Mouse (Mus musculus): ENCODE measurements around the gene AW549877. TPM values are rescaled to one million over a fixed set of nuclear protein-coding genes. Genes with fewer than 3 reads are reported as not detected.

AW549877 gene
- polyA plus RNA-seq, 1 experiment from 2014 or later: 37.0 TPM

- no peak overlapping the region for H3K4me3 ChIP-seq (replicated peaks)
- H3K9ac ChIP-seq: no peak overlapping the region
- no peak overlapping the region for H3K27ac ChIP-seq
- H3K4me1 ChIP-seq: peaks cover 22% of the 10 kb centered on the region
- no peaks in the 10 kb centered on the region for H3K9me3 ChIP-seq (replicated peaks)
- H3K27me3 ChIP-seq: no peaks in the 10 kb centered on the region
- 69% methylated on average over 13 of the region's 13 CpGs for WGBS
- H3K4me2 ChIP-seq: no peak overlapping the region
- no peaks in the 10 kb centered on the region for H3K36me3 ChIP-seq
- ATAC-seq (replicated peaks; ENCODE audit: low FRiP score): no peak
Measured at GRCm38 (mm10) chr15:4024726-4025507, 29.4 kb upstream of the AW549877 start.

- no peak overlapping the region for H3K4me3 ChIP-seq (replicated peaks)
- no peak for ATAC-seq (replicated peaks; ENCODE audit: low FRiP score)
- H3K4me2 ChIP-seq: no peak overlapping the region
- H3K9ac ChIP-seq: no peak overlapping the region
- H3K9me3 ChIP-seq (replicated peaks): no peaks in the 10 kb centered on the region
- H3K27me3 ChIP-seq: no peaks in the 10 kb centered on the region
- no peaks in the 10 kb centered on the region for H3K36me3 ChIP-seq
- 91% methylated on average over 2 of the region's 2 CpGs for WGBS
- no peak overlapping the region for H3K27ac ChIP-seq
- peaks cover 18% of the 10 kb centered on the region for H3K4me1 ChIP-seq
Measured at GRCm38 (mm10) chr15:4023747-4024146, 28.2 kb upstream of the AW549877 start.

GRCm38 (mm10) chr15:4020711-4021110 is 25.2 kb upstream of the AW549877 start:
- no peaks in the 10 kb centered on the region for H3K27me3 ChIP-seq
- H3K9ac ChIP-seq: no peak overlapping the region
- 51% methylated on average over 4 of the region's 4 CpGs for WGBS
- no peaks in the 10 kb centered on the region for H3K36me3 ChIP-seq
- H3K4me1 ChIP-seq: peaks cover 4% of the 10 kb centered on the region
- H3K4me3 ChIP-seq (replicated peaks): no peak overlapping the region
- no peaks in the 10 kb centered on the region for H3K9me3 ChIP-seq (replicated peaks)
- no peak overlapping the region for H3K27ac ChIP-seq
- no peak for ATAC-seq (replicated peaks; ENCODE audit: low FRiP score)
- H3K4me2 ChIP-seq: no peak overlapping the region

GRCm38 (mm10) chr15:4013873-4014272 is 18.3 kb upstream of the AW549877 start:
- no peak for ATAC-seq (replicated peaks; ENCODE audit: low FRiP score)
- no peak overlapping the region for H3K4me3 ChIP-seq (replicated peaks)
- no peaks in the 10 kb centered on the region for H3K36me3 ChIP-seq
- no peak overlapping the region for H3K27ac ChIP-seq
- no peaks in the 10 kb centered on the region for H3K4me1 ChIP-seq
- H3K9ac ChIP-seq: no peak overlapping the region
- H3K27me3 ChIP-seq: no peaks in the 10 kb centered on the region
- no peaks in the 10 kb centered on the region for H3K9me3 ChIP-seq (replicated peaks)
- WGBS: 79% methylated on average over 2 of the region's 2 CpGs
- H3K4me2 ChIP-seq: no peak overlapping the region

- Histone ChIP-seq H3K9me3 (replicated peaks) (peaks cover 8% of the 10 kb centered on the region; the same call in 1 of the 2 replicates), H3K36me3 (no peaks in the 10 kb centered on the region), H3K9ac (no peak overlapping the region), H3K4me1 (no peaks in the 10 kb centered on the region), H3K4me2 (no peak overlapping the region), H3K27ac (no peak overlapping the region), H3K27me3 (no peaks in the 10 kb centered on the region), H3K4me3 (replicated peaks) (no peak overlapping the region)
- no peak for ATAC-seq (replicated peaks; ENCODE audit: low FRiP score)
- 88% methylated on average over 2 of the region's 2 CpGs for WGBS
Measured at GRCm38 (mm10) chr15:4000536-4000935, 5.0 kb upstream of the AW549877 start.

- Histone ChIP-seq H3K9ac (no peak overlapping the region), H3K36me3 (no peaks in the 10 kb centered on the region), H3K9me3 (replicated peaks) (no peaks in the 10 kb centered on the region), H3K4me3 (replicated peaks) (no peak overlapping the region), H3K4me1 (peaks cover 4% of the 10 kb centered on the region), H3K27me3 (no peaks in the 10 kb centered on the region), H3K27ac (no peak overlapping the region), H3K4me2 (no peak overlapping the region)
- 70% methylated on average over 2 of the region's 2 CpGs for WGBS
- no peak for ATAC-seq (replicated peaks; ENCODE audit: low FRiP score)
Measured at GRCm38 (mm10) chr15:3999144-3999543, 3.6 kb upstream of the AW549877 start.

GRCm38 (mm10) chr15:3996267-3997010 is 895 bp upstream of the AW549877 start:
- Histone ChIP-seq H3K36me3 (peaks cover 8% of the 10 kb centered on the region), H3K9ac (peak overlapping the region; percentile 58), H3K4me2 (peak overlapping the region; percentile 73), H3K4me3 (replicated peaks) (peak overlapping the region; percentile 88), H3K9me3 (replicated peaks) (no peaks in the 10 kb centered on the region), H3K27ac (peak overlapping the region; percentile 96), H3K4me1 (peaks cover 9% of the 10 kb centered on the region), H3K27me3 (no peaks in the 10 kb centered on the region)
- 19% methylated on average over 14 of the region's 14 CpGs for WGBS
- no peak; the same call in 1 of the 2 replicates for ATAC-seq (replicated peaks; ENCODE audit: low FRiP score)

- Histone ChIP-seq H3K27ac (peak overlapping the region; percentile 98), H3K9me3 (replicated peaks) (no peaks in the 10 kb centered on the region), H3K4me1 (peaks cover 9% of the 10 kb centered on the region), H3K27me3 (no peaks in the 10 kb centered on the region), H3K9ac (peak overlapping the region; percentile 82), H3K36me3 (peaks cover 22% of the 10 kb centered on the region), H3K4me2 (peak overlapping the region; percentile 73), H3K4me3 (replicated peaks) (peak overlapping the region; percentile 88)
- no peak for ATAC-seq (replicated peaks; ENCODE audit: low FRiP score)
- 27% methylated on average over 14 of the region's 14 CpGs for WGBS
Measured at GRCm38 (mm10) chr15:3994852-3995447, 594 bp downstream of the AW549877 start.

- Histone ChIP-seq H3K27ac (no peak overlapping the region), H3K9me3 (replicated peaks) (no peaks in the 10 kb centered on the region), H3K36me3 (peaks cover 77% of the 10 kb centered on the region), H3K27me3 (no peaks in the 10 kb centered on the region), H3K4me3 (replicated peaks) (no peak overlapping the region), H3K4me1 (no peaks in the 10 kb centered on the region), H3K9ac (no peak overlapping the region), H3K4me2 (no peak overlapping the region)
- WGBS: 71% methylated on average over 2 of the region's 2 CpGs
- no peak for ATAC-seq (replicated peaks; ENCODE audit: low FRiP score)
Measured at GRCm38 (mm10) chr15:3987981-3988380, 7.6 kb downstream of the AW549877 start.

GRCm38 (mm10) chr15:3984876-3985275 is 10.7 kb downstream of the AW549877 start:
- Histone ChIP-seq H3K4me2 (no peak overlapping the region), H3K27me3 (no peaks in the 10 kb centered on the region), H3K27ac (no peak overlapping the region), H3K4me1 (no peaks in the 10 kb centered on the region), H3K9ac (no peak overlapping the region), H3K4me3 (replicated peaks) (no peak overlapping the region), H3K9me3 (replicated peaks) (no peaks in the 10 kb centered on the region), H3K36me3 (peaks cover 63% of the 10 kb centered on the region)
- 76% methylated on average over 2 of the region's 2 CpGs for WGBS
- ATAC-seq (replicated peaks; ENCODE audit: low FRiP score): no peak

GRCm38 (mm10) chr15:3982732-3983131 is 12.8 kb downstream of the AW549877 start:
- Histone ChIP-seq H3K36me3 (peaks cover 46% of the 10 kb centered on the region), H3K9ac (no peak overlapping the region), H3K4me3 (replicated peaks) (no peak overlapping the region), H3K4me1 (0 out of 2 replicates have a peak, but pooled peaks cover 8% of the 10 kb centered on the region), H3K9me3 (replicated peaks) (no peaks in the 10 kb centered on the region), H3K4me2 (no peak overlapping the region), H3K27me3 (no peaks in the 10 kb centered on the region), H3K27ac (no peak overlapping the region)
- ATAC-seq (replicated peaks; ENCODE audit: low FRiP score): no peak
- WGBS: 91% methylated on average over 5 of the region's 5 CpGs

- Histone ChIP-seq H3K9ac (no peak overlapping the region), H3K4me3 (replicated peaks) (peak overlapping the region; percentile 72), H3K9me3 (replicated peaks) (no peaks in the 10 kb centered on the region), H3K27me3 (no peaks in the 10 kb centered on the region), H3K36me3 (peaks cover 26% of the 10 kb centered on the region), H3K27ac (peak overlapping the region; percentile 98), H3K4me2 (peak overlapping the region; percentile 66), H3K4me1 (0 out of 2 replicates have a peak, but pooled peaks cover 8% of the 10 kb centered on the region)
- 84% methylated on average over 3 of the region's 3 CpGs for WGBS
- 0 out of 2 replicates have a peak, but pooled peaks have one; percentile 38 for ATAC-seq (replicated peaks; ENCODE audit: low FRiP score)
Measured at GRCm38 (mm10) chr15:3979871-3980270, 15.7 kb downstream of the AW549877 start.

Measured in kidney, embryonic 15.5 days (tissue).